8 mouse cellular contexts compared by ENCODE assay signal in genomic region chr10:19613111-19613753, GRCm38 (mm10). TPM values are rescaled to one million over a fixed set of nuclear protein-coding genes. Genes with fewer than 3 reads are reported as not detected.
DNase-seq lines count a peak whose midpoint lies in the region; TF ChIP-seq lines count a peak whose summit lies in the region.

No protein-coding gene starts in this region.

- H3K27me3 ChIP-seq in heart, embryonic 10.5 days (ENCODE audit: insufficient read depth, poor library complexity, severe bottlenecking) = no peaks in the 10 kb centered on the region
- H3K27me3 ChIP-seq in testis, adult 2 months (ENCODE audit: control insufficient read depth, insufficient read depth, low read length) = no peaks in the 10 kb centered on the region

- DNase-seq in ovary, adult 18-20 months (ENCODE audit: low spot score) = peak; percentile 21
- no peak for DNase-seq in ovary, postnatal 10 days (ENCODE audit: low spot score)
- DNase-seq in heart, embryonic 10.5 days (ENCODE audit: low spot score) = no peak
- DNase-seq in lung, adult 2 months = peak; percentile 29
- DNase-seq in right cerebral cortex, postnatal 14 days = no peak
- no peak for DNase-seq in spleen, adult 12 weeks (ENCODE audit: low spot score)
- no peak for DNase-seq in left cerebral cortex, adult 9 months (ENCODE audit: low spot score in 2 of 2)

- TF ChIP-seq POLR2A in lung, adult 2 months (IDR thresholded peaks at IDR 0.05; ENCODE audit: borderline replicate concordance, extremely low read depth, low read depth, low read length) = no peak
- TF ChIP-seq POLR2A in testis, adult 2 months (IDR thresholded peaks at IDR 0.05; ENCODE audit: control insufficient read depth, low read depth, low read length) = no peak

- peaks cover 23% of the 10 kb centered on the region for H3K4me1 ChIP-seq in heart, embryonic 10.5 days
- H3K4me1 ChIP-seq in lung, adult 2 months (ENCODE audit: control insufficient read depth, insufficient read depth, low read length) = peaks cover 25% of the 10 kb centered on the region
- H3K4me1 ChIP-seq in testis, adult 2 months (ENCODE audit: control insufficient read depth, insufficient read depth, low read length) = no peaks in the 10 kb centered on the region; the same call in none of the 2 replicates

- WGBS in heart, embryonic 10.5 days = 40% methylated on average over 7 of the region's 7 CpGs
- 11% methylated on average over 7 of the region's 7 CpGs for WGBS in lung, adult 2 months

- H3K36me3 ChIP-seq in heart, embryonic 10.5 days = peaks cover 17% of the 10 kb centered on the region
- H3K36me3 ChIP-seq in testis, adult 2 months (ENCODE audit: control insufficient read depth, insufficient read depth, low read length) = peaks cover 1% of the 10 kb centered on the region; the same call in 1 of the 2 replicates

- H3K9me3 ChIP-seq in heart, embryonic 10.5 days = no peaks in the 10 kb centered on the region

- no peak for TF ChIP-seq CTCF in lung, adult 2 months (IDR thresholded peaks at IDR 0.05; ENCODE audit: insufficient read depth, low read length)
- TF ChIP-seq CTCF in testis, adult 2 months (IDR thresholded peaks at IDR 0.05; ENCODE audit: control insufficient read depth, insufficient read depth, insufficient replicate concordance, low read depth, low read length) = no peak

- no peak overlapping the region for H3K4me3 ChIP-seq in heart, embryonic 10.5 days
- H3K4me3 ChIP-seq in lung, adult 2 months (replicated peaks; ENCODE audit: extremely low read depth, low read depth, low read length) = no peak overlapping the region
- H3K4me3 ChIP-seq in testis, adult 2 months (ENCODE audit: control insufficient read depth, low read depth, low read length) = no peak overlapping the region

- H3K27ac ChIP-seq in heart, embryonic 10.5 days = 0 out of 2 replicates have a peak overlapping the region, but pooled peaks have one; percentile 5
- H3K27ac ChIP-seq in testis, adult 2 months (ENCODE audit: control insufficient read depth, insufficient read depth, low read depth, low read length) = peak overlapping the region; percentile 81

RNA-seq across cellular contexts. Expression of gene Il22ra2, which starts 8.6 kb away (rescaled TPM):
- polyA plus RNA-seq in heart, embryonic 10.5 days (2016; fragmentation: Nextera tagmentation; extraction: Ambion mirVana) = not detected in 2 replicates
- 0.32 and 0.43 TPM in 2 replicates for polyA plus RNA-seq in lung, adult 2 months (2012; rRNA removed)
- not detected in 2 replicates for polyA plus RNA-seq in testis, adult 2 months (2012; rRNA removed)

RNA-seq across cellular contexts. Expression of gene Ifngr1, which starts 21.5 kb away (rescaled TPM):
- polyA plus RNA-seq in heart, embryonic 10.5 days (2016; fragmentation: Nextera tagmentation; extraction: Ambion mirVana) = 33.6 and 36.7 TPM in 2 replicates
- 53.1 and 72.3 TPM in 2 replicates for polyA plus RNA-seq in lung, adult 2 months (2012; rRNA removed)
- 5.9 and 6.9 TPM in 2 replicates for polyA plus RNA-seq in testis, adult 2 months (2012; rRNA removed)

Comparison
In these comparisons a context has a peak if more than half of its experiments do, and no peak if none do; other contexts are left out.
1. DNase-seq: peak in ovary, adult 18-20 months (single experiment) and lung, adult 2 months (single experiment); none in ovary, postnatal 10 days (single experiment), heart, embryonic 10.5 days (single experiment), right cerebral cortex, postnatal 14 days (single experiment), spleen, adult 12 weeks (single experiment) and left cerebral cortex, adult 9 months (0 of 2).